Mouse (Mus musculus) embryonic facial prominence, embryonic 13.5 days (tissue): ENCODE measurements around the gene Isyna1. TPM values are rescaled to one million over a fixed set of nuclear protein-coding genes. Genes with fewer than 3 reads are reported as not detected.

Experiments
- ATAC-seq: fragments of 200-750 bp; cut with Nextera tagmentation; 2 replicates; pipeline ENCODE4 v1.8.0; 2017; ENCODE audit warnings: low read depth; ENCODE audit not compliant: insufficient number of reproducible peaks, insufficient read depth, low FRiP score, low TSS enrichment
- H3K27ac ChIP-seq: fragments of 300-500 bp; sonication (generic); 2 replicates; pipeline ENCODE4 v1.5.1; 2015; ENCODE audit warnings: moderate library complexity, mild to moderate bottlenecking, inconsistent platforms
- H3K27me3 ChIP-seq: fragments of 300-500 bp; sonication (generic); 2 replicates; pipeline ENCODE4 v1.6.1; 2015; ENCODE audit warnings: mild to moderate bottlenecking, inconsistent platforms
- H3K36me3 ChIP-seq: fragments of 300-500 bp; sonication (generic); 2 replicates; pipeline ENCODE4 v1.6.1; 2015; ENCODE audit warnings: mild to moderate bottlenecking, inconsistent platforms
- H3K4me1 ChIP-seq: fragments of 300-500 bp; sonication (generic); 2 replicates; pipeline ENCODE4 v1.6.1; 2015; ENCODE audit warnings: inconsistent platforms
- H3K4me2 ChIP-seq: fragments of 300-500 bp; sonication (generic); 2 replicates; pipeline ENCODE4 v1.6.1; 2015; ENCODE audit warnings: moderate library complexity, mild to moderate bottlenecking, inconsistent platforms
- H3K4me3 ChIP-seq: fragments of 300-500 bp; sonication (generic); 2 replicates; pipeline ENCODE4 v1.5.1; 2015; ENCODE audit warnings: mild to moderate bottlenecking, inconsistent platforms
- H3K9ac ChIP-seq: fragments of 300-500 bp; sonication (generic); 2 replicates; pipeline ENCODE4 v1.6.1; 2015; ENCODE audit warnings: mild to moderate bottlenecking, inconsistent platforms
- H3K9me3 ChIP-seq: fragments of 300-500 bp; sonication (generic); 2 replicates; pipeline ENCODE4 v1.6.1; 2016; ENCODE audit warnings: inconsistent platforms
- WGBS: fragments of 180-500 bp; shearing (Covaris S2); methylation state at CpG from one replicate; pipeline ENCODE4 v1.1.7; 2015; ENCODE audit warnings: mixed read lengths; 5-methylcytosine and 5-hydroxymethylcytosine counted together
- polyA plus RNA-seq: library from polyadenylated mRNA; unstranded; fragments of >200 nt; fragmentation: Nextera tagmentation; extraction: Ambion mirVana; gene quantifications from 2 replicates; pipeline ENCODE4 v1.2.1, GENCODE M21; 2015

The Isyna1 gene
- polyA plus RNA-seq, 1 experiment from 2014 or later, result 166 TPM

DNA sequence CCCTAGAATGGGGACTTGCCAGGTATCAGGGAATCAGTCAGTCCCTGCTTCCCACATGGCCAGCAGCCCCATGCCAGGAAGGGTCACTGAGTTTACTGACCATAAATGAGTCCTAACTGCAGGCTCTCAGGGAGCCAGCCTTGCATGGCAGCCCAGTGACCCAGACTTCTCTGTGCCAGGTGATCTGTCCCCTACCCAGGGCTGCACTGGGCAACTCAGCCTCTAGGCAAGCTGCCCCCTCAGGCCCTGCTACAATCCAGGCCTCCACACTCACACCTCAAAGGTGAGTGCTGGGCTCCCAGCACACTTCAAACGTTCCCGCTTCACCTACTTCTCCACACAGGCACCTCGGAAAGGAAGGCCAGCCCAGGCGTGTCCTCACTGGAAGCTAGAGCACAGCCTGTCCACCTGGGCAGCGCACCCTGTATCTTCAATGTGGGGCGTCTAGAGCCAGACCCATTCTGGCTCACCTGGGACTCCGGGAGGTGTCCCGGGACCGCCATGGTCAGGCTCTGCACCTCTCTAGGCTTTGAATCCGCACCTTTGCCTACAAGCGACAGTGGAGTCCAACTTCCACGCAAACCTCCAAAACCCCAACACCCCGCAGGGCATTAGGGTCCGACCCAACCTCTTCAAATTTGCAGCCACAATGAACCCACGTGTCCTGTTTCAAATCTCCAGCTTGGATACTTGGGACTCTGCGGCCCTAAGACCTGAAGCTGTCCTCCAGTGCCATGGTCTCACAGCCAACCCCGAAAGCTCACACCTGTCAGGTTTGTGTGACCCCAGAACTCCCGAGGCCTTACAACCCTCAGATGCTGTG, 12.8 kb downstream of the Isyna1 start:
- 57% methylated on average over 18 of the region's 18 CpGs for WGBS
- Histone ChIP-seq H3K4me2 (peak overlapping the region; percentile 93), H3K27ac (no peak overlapping the region), H3K36me3 (peaks cover 15% of the 10 kb centered on the region), H3K4me1 (peaks cover 54% of the 10 kb centered on the region), H3K27me3 (0 out of 2 replicates have a peak, but pooled peaks cover 3% of the 10 kb centered on the region), H3K4me3 (peak overlapping the region; percentile 79), H3K9me3 (no peaks in the 10 kb centered on the region), H3K9ac (peak overlapping the region; percentile 90)
- ATAC-seq, result no peak

DNA sequence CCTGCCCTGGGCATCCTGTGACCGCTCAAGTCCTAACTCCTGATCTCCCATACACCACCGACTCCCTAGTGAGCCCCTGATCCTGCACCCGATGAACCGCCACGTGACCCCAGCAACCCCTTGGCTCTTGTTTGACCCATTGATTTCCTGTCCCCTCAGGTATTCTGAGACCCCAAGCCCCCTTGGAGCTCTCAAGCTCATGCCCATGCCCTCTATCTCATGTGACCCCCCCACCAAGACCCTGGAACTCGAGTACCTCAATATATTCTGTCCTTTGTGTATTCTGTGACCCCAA, 13.4 kb downstream of the Isyna1 start:
- no peak for ATAC-seq
- peak overlapping the region; percentile 97 for H3K27ac ChIP-seq
- WGBS, result 23% methylated on average over 6 of the region's 6 CpGs

DNA sequence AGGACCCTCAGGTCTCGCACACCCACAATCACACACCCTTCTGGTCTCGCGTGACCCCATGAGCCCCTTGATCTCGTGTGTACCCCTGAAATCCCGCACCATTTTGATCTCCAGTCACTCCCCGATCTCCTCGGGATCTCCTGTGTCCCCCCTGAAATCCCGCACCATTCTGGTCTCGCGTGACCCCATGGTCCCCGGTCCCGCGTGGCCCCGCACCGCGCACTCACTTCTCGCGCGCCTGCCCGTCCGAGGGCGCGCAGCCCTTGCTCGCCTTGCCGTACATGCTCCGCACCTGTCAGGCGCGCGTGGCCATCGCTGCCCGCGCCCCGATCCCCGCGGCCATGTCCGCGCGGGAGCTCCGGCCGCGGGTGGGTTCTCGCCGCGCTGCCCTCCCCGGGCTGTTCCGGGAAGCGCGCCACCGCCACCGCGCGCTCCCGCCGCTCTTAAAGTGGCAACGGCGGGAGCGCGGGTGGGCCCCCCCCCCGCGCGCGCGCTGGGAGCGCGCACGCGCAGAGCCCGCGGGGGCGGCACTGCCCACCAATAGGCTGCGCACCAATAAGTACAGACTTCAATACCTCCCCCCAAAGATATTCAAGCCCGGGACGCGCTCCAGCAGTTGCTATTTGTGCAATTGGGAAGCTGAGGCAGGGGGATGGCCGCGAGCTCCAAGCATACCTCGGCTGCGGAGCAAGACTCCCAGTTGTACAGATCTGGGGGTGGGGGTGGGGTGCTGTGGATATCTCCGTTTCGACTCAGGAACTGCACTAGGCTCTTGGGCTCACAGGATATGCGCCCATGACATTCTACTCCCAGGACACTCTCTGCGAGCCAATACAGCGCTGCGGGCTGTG, 13.9 kb downstream of the Isyna1 start:
- peak overlapping the region; percentile 90 for H3K9ac ChIP-seq
- peak overlapping the region; percentile 93 for H3K4me2 ChIP-seq
- WGBS, result under 1% methylated on average over 84 of the region's 84 CpGs
- H3K27me3 ChIP-seq, result 0 out of 2 replicates have a peak, but pooled peaks cover 3% of the 10 kb centered on the region
- H3K36me3 ChIP-seq, result peaks cover 4% of the 10 kb centered on the region; the same call in 1 of the 2 replicates
- H3K4me3 ChIP-seq, result peak overlapping the region; percentile 79
- H3K9me3 ChIP-seq, result no peaks in the 10 kb centered on the region
- ATAC-seq, result no peak
- peak overlapping the region; percentile 97 for H3K27ac ChIP-seq
- peaks cover 55% of the 10 kb centered on the region for H3K4me1 ChIP-seq

More for the DNA sequence above, 13.4 kb downstream of the Isyna1 start:
- peaks cover 10% of the 10 kb centered on the region for H3K36me3 ChIP-seq
- peak overlapping the region; percentile 90 for H3K9ac ChIP-seq
- H3K4me2 ChIP-seq, result peak overlapping the region; percentile 93
- no peaks in the 10 kb centered on the region for H3K9me3 ChIP-seq
- peaks cover 55% of the 10 kb centered on the region for H3K4me1 ChIP-seq
- H3K27me3 ChIP-seq, result 0 out of 2 replicates have a peak, but pooled peaks cover 3% of the 10 kb centered on the region
- peak overlapping the region; percentile 79 for H3K4me3 ChIP-seq

DNA sequence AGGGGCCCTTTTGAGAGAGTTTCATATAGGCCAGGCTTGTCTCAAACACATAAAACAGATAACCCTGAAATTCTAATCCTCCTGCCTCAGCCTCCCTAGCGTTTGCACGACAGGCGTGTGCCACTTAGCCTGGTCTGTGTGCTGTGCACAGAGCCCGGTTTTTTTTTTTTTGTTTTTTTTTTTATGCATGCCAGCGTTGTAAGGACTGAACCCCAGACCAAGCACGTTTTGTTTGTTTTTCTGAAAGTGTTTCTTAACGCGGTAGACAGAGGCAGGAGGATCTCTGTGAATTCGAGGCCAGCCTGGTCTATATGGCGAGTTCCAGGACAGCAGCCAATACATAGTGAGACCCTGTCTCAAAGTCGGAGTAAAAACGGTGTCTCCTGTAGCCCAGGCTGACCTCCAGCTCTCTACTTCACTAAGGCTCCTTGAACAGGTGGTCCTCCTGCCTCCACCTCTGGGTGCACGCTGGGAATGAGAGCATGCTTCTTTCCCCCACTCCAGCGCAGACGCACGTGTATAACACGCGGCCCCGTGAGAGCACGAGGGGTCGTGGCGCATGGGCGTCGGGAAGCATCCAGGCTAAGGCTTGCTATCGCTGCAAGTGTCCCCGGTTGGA, 14.7 kb downstream of the Isyna1 start, which contains the start of gene Ssbp4:
TSS of gene Ssbp4 (minus strand) at position 124 of the 619 bp plus-strand sequence.
- 5% methylated on average over 26 of the region's 26 CpGs for WGBS
- H3K27ac ChIP-seq, result peak within 1 kb of the TSS; percentile 97
- H3K4me2 ChIP-seq, result peak within 1 kb of the TSS; percentile 93
- H3K9me3 ChIP-seq, result no peaks in the 10 kb centered on the region
- H3K4me1 ChIP-seq, result peaks cover 55% of the 10 kb centered on the region
- no peak for ATAC-seq
- peak within 1 kb of the TSS; percentile 90 for H3K9ac ChIP-seq
- H3K27me3 ChIP-seq, result 0 out of 2 replicates have a peak, but pooled peaks cover 3% of the 10 kb centered on the region
- H3K36me3 ChIP-seq, result peaks cover 4% of the 10 kb centered on the region; the same call in 1 of the 2 replicates
- peak within 1 kb of the TSS; percentile 79 for H3K4me3 ChIP-seq

DNA sequence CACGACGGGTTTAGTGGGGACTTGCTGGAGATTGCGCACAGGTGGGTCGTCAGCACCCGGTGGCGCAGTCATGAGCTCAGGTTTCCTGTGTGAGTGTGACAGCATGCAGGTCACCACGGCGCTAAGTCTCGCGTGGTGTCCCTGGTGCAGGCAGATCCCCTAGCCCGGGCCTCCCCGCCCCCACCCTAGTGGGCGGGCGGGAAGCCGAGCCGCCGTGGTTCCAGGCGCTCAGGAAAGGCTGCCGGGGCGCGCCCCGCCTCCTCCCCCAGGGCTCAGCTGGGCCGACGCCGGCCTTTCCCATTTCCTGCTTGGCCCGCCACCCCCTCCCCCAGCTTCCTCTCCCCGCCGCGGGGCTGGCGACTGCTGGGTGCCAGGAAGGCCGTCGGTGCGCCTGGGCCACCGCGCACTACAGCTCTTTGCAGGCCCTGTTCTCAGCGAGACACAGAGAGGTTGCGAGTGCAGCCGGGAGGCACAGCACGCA, 15.2 kb downstream of the Isyna1 start:
- ATAC-seq, result peak; percentile 50
- Histone ChIP-seq H3K9me3 (no peaks in the 10 kb centered on the region), H3K27me3 (0 out of 2 replicates have a peak, but pooled peaks cover 3% of the 10 kb centered on the region), H3K4me3 (peak overlapping the region; percentile 79), H3K27ac (peak overlapping the region; percentile 97), H3K36me3 (0 out of 2 replicates have a peak, but pooled peaks cover 4% of the 10 kb centered on the region), H3K4me2 (peak overlapping the region; percentile 93), H3K4me1 (peaks cover 55% of the 10 kb centered on the region), H3K9ac (peak overlapping the region; percentile 75)
- WGBS, result 1% methylated on average over 39 of the region's 39 CpGs

DNA sequence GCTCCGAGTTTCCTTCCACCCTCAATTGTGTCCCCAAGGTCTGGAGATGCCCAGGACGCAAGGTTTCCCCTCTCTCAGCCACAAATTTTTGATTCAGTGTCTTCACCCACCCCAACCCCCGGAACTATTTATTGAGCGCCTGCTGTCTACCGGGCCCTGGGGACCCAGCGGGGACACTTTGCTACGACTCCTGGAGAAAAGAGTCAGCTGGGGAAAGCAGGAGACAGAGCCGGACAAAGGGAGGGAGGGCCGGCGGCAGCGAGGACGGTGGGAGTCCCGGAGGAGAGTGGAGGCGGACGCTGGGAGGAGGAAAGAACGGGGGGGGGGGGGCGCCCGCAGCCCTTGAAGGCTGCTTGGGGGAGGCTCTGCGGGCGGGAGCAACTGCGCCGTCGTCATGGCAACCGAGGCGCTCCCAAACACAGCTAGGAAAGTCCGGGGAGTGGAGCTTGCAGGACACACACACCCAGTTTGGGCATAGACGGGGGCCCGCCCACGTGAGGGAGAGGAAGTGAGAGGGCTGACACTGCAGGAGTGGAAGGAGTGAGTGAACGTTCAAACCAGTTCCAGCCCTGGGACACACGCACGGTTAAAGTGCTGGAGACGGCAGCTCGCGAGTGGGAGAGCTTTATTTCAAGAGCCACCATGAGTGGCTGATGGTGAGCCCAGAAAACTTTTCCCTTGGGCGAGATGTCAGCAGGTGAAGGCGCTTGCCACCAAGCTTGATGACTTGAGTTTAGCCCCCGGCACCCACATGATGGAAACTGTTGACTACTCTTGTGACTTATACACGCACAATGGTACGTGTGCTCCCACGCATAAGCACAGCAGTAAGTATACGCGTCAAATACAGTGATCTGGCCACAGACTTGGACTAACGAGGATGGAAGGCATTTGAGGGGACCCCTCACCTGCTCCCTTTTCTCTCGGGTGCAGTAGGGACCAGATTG, 15.9 kb downstream of the Isyna1 start:
- H3K4me2 ChIP-seq, result peak overlapping the region; percentile 93
- H3K9ac ChIP-seq, result peak overlapping the region; percentile 75
- H3K27ac ChIP-seq, result peak overlapping the region; percentile 97
- H3K27me3 ChIP-seq, result 0 out of 2 replicates have a peak, but pooled peaks cover 3% of the 10 kb centered on the region
- no peaks in the 10 kb centered on the region for H3K36me3 ChIP-seq
- H3K9me3 ChIP-seq, result no peaks in the 10 kb centered on the region
- peak overlapping the region; percentile 79 for H3K4me3 ChIP-seq
- peak; percentile 71 for ATAC-seq
- H3K4me1 ChIP-seq, result peaks cover 55% of the 10 kb centered on the region
- WGBS, result under 1% methylated on average over 44 of the region's 45 CpGs

DNA sequence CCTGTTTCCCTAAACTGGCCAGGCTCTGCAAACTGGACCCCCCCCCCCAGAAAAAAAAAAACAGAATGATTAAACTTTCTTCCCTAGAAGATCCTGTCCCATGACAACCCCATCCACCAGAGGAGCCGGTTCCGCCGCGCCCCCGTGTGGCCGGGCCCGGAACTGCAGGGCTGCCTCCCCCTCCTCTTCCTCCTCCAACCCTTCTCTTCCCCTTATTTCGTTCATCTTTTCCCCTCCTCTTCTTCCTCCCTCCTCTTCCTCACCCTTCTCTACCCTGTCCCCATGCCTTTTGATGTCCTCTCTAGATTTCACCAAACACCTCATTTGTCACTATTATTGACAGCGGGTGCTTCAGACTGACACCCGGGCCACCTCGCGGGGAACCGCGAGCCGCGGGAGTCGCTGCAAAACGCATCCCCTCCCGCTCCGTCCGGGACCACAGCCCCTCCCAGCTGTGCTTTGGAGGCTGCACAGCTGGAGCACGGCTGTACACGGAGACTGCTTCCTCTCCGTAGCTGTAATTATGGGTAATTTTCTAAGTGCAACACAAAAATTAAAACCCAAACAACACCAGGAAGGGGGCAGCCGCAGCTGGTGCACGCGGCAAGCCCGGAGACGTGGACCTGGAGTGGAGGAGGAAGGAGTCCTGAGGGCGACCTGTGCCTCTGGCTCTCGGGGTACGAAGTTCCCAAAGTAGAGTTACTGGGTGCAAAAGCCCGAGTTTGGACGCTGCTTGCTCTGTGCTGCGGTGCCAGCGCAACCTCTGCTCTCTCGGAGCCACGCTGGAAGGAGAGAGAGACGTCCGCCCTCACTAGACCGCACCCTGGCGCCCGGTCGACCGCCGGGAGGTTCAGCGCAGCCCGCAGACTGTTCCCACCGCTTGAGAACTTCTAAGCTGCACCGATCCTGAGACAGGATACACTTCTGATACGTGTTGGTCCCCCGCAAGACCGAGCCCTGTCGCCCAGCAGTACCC, 16.9 kb downstream of the Isyna1 start:
- H3K4me3 ChIP-seq, result peak overlapping the region; percentile 79
- H3K27ac ChIP-seq, result peak overlapping the region; percentile 97
- ATAC-seq, result no peak
- H3K4me2 ChIP-seq, result peak overlapping the region; percentile 93
- H3K9me3 ChIP-seq, result no peaks in the 10 kb centered on the region
- peaks cover 53% of the 10 kb centered on the region for H3K4me1 ChIP-seq
- H3K27me3 ChIP-seq, result 0 out of 2 replicates have a peak, but pooled peaks cover 3% of the 10 kb centered on the region
- under 1% methylated on average over 54 of the region's 54 CpGs for WGBS
- H3K9ac ChIP-seq, result peak overlapping the region; percentile 75
- H3K36me3 ChIP-seq, result no peaks in the 10 kb centered on the region

DNA sequence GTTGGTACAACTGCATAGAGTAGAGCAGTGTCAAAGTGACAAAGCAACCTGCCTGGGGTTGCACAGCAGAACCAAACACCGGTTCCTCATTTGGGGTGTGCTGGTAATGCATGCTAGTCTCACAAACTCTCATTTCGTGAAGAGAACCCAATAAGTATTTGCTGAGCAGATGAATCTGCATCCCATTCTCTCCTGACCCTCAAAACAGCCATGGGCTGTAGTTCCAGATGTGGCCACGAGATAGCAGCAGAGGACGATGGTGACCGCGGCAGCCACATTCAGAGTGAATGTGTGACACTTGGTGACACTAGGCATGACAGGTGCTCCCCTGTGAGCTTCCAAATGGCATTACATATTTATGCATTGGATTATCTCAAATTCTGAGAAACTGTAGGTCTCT, 17.7 kb downstream of the Isyna1 start:
- H3K27ac ChIP-seq, result peak overlapping the region; percentile 97
- H3K9me3 ChIP-seq, result no peaks in the 10 kb centered on the region
- peak overlapping the region; percentile 93 for H3K4me2 ChIP-seq
- ATAC-seq, result no peak
- WGBS, result 1% methylated on average over 6 of the region's 6 CpGs
- H3K9ac ChIP-seq, result peak overlapping the region; percentile 72
- H3K36me3 ChIP-seq, result no peaks in the 10 kb centered on the region
- peaks cover 45% of the 10 kb centered on the region for H3K4me1 ChIP-seq
- 0 out of 2 replicates have a peak, but pooled peaks cover 3% of the 10 kb centered on the region for H3K27me3 ChIP-seq
- H3K4me3 ChIP-seq, result peak overlapping the region; percentile 79

DNA sequence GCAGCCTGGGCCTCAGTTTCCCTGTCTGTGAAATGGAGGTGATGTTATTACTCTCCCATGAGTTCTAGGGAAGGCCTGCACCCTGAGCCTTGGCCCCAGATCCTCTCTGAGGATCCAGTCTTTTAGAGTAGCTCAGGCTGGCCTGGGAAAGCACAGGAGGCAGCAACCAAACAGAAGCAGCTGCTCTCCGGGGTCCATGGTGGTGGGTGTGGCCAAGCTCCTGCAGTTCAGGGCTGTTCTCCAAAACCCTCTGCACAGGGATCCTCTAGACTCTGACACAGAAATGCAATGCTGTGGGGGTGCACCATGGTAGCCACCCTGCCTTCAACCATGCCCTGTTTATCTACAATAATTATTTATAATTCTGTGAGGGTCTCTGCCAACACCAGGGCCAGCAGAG, 19.6 kb downstream of the Isyna1 start:
- no peak overlapping the region for H3K27ac ChIP-seq
- 0 out of 2 replicates have a peak, but pooled peaks cover 3% of the 10 kb centered on the region for H3K27me3 ChIP-seq
- H3K4me2 ChIP-seq, result no peak overlapping the region
- H3K4me1 ChIP-seq, result peaks cover 37% of the 10 kb centered on the region
- no peak for ATAC-seq
- H3K9me3 ChIP-seq, result no peaks in the 10 kb centered on the region
- no peak overlapping the region for H3K9ac ChIP-seq
- WGBS, result 15% methylated on average over 1 of the region's 1 CpGs
- H3K4me3 ChIP-seq, result no peak overlapping the region
- no peaks in the 10 kb centered on the region for H3K36me3 ChIP-seq
